In genomic region chr4:84321598-84321997, GRCm38 (mm10) we compare ENCODE assay signal across 23 mouse cellular contexts.
"Had no signal": no experiment of that assay in that cellular context is flagged by ENCODE, and none has a peak within 500 bp of the region (broad histone marks: within the 10 kb centered on the region; RNA-seq: fewer than 3 reads in every experiment).

No protein-coding gene starts in this region.

- H3K27me3 ChIP-seq: intestine, embryonic 15.5 days; kidney, embryonic 15.5 days; limb, embryonic 12.5 days; limb, embryonic 15.5 days; lung, embryonic 15.5 days had no signal

- ATAC-seq: intestine, embryonic 15.5 days; midbrain, embryonic 13.5 days; midbrain, embryonic 16.5 days had no signal

- H3K36me3 ChIP-seq: intestine, embryonic 15.5 days; kidney, embryonic 15.5 days; limb, embryonic 12.5 days; limb, embryonic 15.5 days; lung, embryonic 15.5 days; midbrain, embryonic 10.5 days; midbrain, embryonic 13.5 days had no signal

- H3K4me2 ChIP-seq: intestine, embryonic 15.5 days; kidney, embryonic 15.5 days; limb, embryonic 12.5 days; limb, embryonic 15.5 days; lung, embryonic 15.5 days; midbrain, embryonic 13.5 days had no signal

- DNase-seq: kidney, adult 11 months; kidney, adult 8-10 months; kidney, postnatal 10 days; kidney, postnatal 36 days; left cerebral cortex, postnatal 4 days; lung, adult 18-20 months; lung, postnatal 10 days; lung, postnatal 36 days; right cerebral cortex, postnatal 14 days; right cerebral cortex, postnatal 4 days; thymus, adult 2 months; thymus, postnatal 14 days; thymus, postnatal 4 days had no signal

- H3K4me1 ChIP-seq: intestine, embryonic 15.5 days; kidney, embryonic 15.5 days; limb, embryonic 15.5 days; lung, embryonic 15.5 days had no signal

- H3K27ac ChIP-seq: intestine, embryonic 15.5 days; kidney, embryonic 15.5 days; limb, embryonic 12.5 days; limb, embryonic 15.5 days; lung, embryonic 15.5 days; midbrain, embryonic 10.5 days; midbrain, embryonic 13.5 days; stomach, postnatal 0 days had no signal

- H3K9ac ChIP-seq: intestine, embryonic 15.5 days; kidney, embryonic 15.5 days; limb, embryonic 12.5 days; limb, embryonic 15.5 days; lung, embryonic 15.5 days; midbrain, embryonic 13.5 days had no signal

- H3K9me3 ChIP-seq: intestine, embryonic 15.5 days; kidney, embryonic 15.5 days; limb, embryonic 12.5 days; limb, embryonic 15.5 days; lung, embryonic 15.5 days; midbrain, embryonic 10.5 days; midbrain, embryonic 13.5 days had no signal

- H3K4me3 ChIP-seq: intestine, embryonic 15.5 days; kidney, embryonic 15.5 days; limb, embryonic 12.5 days; limb, embryonic 15.5 days; lung, embryonic 15.5 days; midbrain, embryonic 10.5 days; midbrain, embryonic 13.5 days; myocyte had no signal
